Mouse (Mus musculus) intestine, embryonic 14.5 days (tissue): ENCODE measurements around the gene Nrd1. TPM values are rescaled to one million over a fixed set of nuclear protein-coding genes. Genes with fewer than 3 reads are reported as not detected.

Experiments
- ATAC-seq: fragments of 200-750 bp; cut with Nextera tagmentation; replicated peaks from 2 replicates; pipeline ENCODE4 v1.8.0; 2017; ENCODE audit warnings: low read depth, moderate number of reproducible peaks, moderate TSS enrichment, moderate library complexity; ENCODE audit not compliant: low FRiP score, low TSS enrichment
- DNase-seq: peaks from one replicate; pipeline ENCODE4 v3.0.0-alpha.2; 2018; ENCODE audit warnings: low spot score
- H3K27ac ChIP-seq: fragments of 300-500 bp; sonication (generic); 2 replicates; pipeline ENCODE4 v1.5.1; 2014; ENCODE audit warnings: low read depth, mild to moderate bottlenecking, control low read depth
- H3K27me3 ChIP-seq: fragments of 300-500 bp; sonication (generic); replicated peaks from 2 replicates; pipeline ENCODE4 v1.6.1; 2014; ENCODE audit warnings: low read length, control low read depth; ENCODE audit not compliant: control insufficient read depth, insufficient read depth
- H3K36me3 ChIP-seq: fragments of 300-500 bp; sonication (generic); 2 replicates; pipeline ENCODE4 v1.6.1; 2014; ENCODE audit warnings: low read length, control low read depth; ENCODE audit not compliant: control insufficient read depth, insufficient read depth
- H3K4me1 ChIP-seq: fragments of 300-500 bp; sonication (generic); replicated peaks from 2 replicates; pipeline ENCODE4 v1.6.1; 2014; ENCODE audit warnings: low read length, control low read depth, mixed read lengths; ENCODE audit not compliant: control insufficient read depth, insufficient read depth
- H3K4me2 ChIP-seq: fragments of 300-500 bp; sonication (generic); 2 replicates; pipeline ENCODE4 v1.6.1; 2014; ENCODE audit warnings: low read length
- H3K4me3 ChIP-seq: fragments of 300-500 bp; sonication (generic); 2 replicates; pipeline ENCODE4 v1.5.1; 2014; ENCODE audit warnings: low read depth, low read length, control low read depth, mixed read lengths
- H3K9ac ChIP-seq: fragments of 300-500 bp; sonication (generic); 2 replicates; pipeline ENCODE4 v1.6.1; 2014; ENCODE audit warnings: mild to moderate bottlenecking, low read length
- H3K9me3 ChIP-seq: fragments of 300-500 bp; sonication (generic); 2 replicates; pipeline ENCODE4 v1.6.1; 2016; ENCODE audit warnings: low read length, control low read depth; ENCODE audit not compliant: control insufficient read depth
- WGBS: fragments of 180-500 bp; shearing (Covaris S2); extraction: QIAGEN DNeasy Blood & Tissue Kit; methylation state at CpG from one replicate; pipeline ENCODE4 v1.1.7; 2014; 5-methylcytosine and 5-hydroxymethylcytosine counted together
- microRNA counts: library from miRNA; unstranded; fragments of <30 nt; microRNA quantifications from one replicate; lab custom pipeline; 2016
- microRNA-seq: library from miRNA; unstranded; fragments of <30 nt; microRNA quantifications from one replicate; pipeline ENCODE4, GENCODE M21; 2016
- polyA plus RNA-seq: library from polyadenylated mRNA; unstranded; fragments of >200 nt; fragmentation: Nextera tagmentation; extraction: Ambion mirVana; gene quantifications from 2 replicates; pipeline ENCODE4 v1.2.1, GENCODE M21; 2014

The Nrd1 gene
- polyA plus RNA-seq, 1 experiment from 2014 or later, result 45.8 TPM

DNA sequence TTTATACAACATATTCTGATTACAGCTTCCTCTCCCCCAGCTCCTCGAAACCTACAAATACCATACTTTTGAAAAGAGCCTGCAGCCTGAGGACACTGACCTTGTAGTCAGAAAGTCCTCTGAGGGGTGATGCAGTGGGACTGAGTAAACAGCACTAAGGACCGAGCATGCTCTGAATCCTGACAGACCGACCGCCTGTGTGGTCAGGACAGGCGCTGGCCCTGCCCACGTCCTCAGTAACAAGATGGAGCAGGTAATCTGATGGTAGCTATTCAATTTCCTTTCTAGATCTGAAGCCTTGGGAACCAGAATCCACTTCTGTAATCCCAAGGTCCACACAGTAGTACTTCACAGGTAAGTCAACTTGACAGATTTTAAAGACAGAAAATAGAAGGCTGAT lies 108.6 kb downstream of the Nrd1 start:
- 87% methylated on average over 6 of the region's 6 CpGs for WGBS
- ATAC-seq, result no peak
- no peaks in the 10 kb centered on the region for H3K9me3 ChIP-seq
- no peak overlapping the region for H3K4me3 ChIP-seq
- no peak overlapping the region for H3K27ac ChIP-seq
- no peaks in the 10 kb centered on the region for H3K36me3 ChIP-seq
- no peak overlapping the region for H3K9ac ChIP-seq
- no peak overlapping the region for H3K4me2 ChIP-seq
- no peaks in the 10 kb centered on the region for H3K27me3 ChIP-seq
- no peaks in the 10 kb centered on the region for H3K4me1 ChIP-seq
- DNase-seq, result no peak

DNA sequence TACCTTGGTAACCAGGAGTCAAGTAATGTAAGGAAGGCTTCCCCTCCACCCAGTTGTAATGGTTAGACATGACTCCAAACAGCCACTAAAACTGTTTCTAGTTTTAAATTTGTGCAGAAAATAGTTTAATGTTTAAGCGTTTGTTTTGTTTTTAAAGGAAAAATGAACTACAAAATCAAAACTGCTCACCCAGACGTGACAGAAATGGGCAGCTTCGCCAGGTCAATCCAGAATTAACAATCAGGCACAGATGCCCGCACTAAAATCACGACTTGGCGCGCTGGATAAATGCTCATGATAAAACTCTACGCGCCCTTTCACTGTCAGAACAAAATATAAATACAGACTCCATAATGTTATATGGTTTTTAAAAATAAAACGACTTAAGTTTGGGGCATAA lies 109.2 kb downstream of the Nrd1 start:
- WGBS, result 89% methylated on average over 10 of the region's 10 CpGs

DNA sequence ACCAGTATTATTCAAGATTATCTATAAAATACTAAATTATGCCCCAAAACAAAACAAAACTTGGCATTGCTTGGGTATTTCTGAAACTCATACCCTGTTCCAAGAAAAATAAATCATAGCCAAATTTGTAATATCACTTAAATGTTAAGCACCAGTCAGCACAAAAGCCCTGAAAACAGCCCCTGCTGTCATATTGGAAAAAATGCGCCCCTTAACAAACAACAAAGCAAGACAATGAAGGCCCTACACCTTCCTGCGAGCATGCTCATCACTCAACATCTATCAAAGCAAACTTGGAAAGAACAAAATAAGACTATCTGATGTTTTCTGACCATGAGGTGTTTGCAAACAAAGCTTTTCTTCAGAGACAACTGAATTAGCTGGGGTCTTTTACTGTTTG lies 110.5 kb downstream of the Nrd1 start:
- Histone ChIP-seq H3K4me3 (no peak overlapping the region), H3K9ac (no peak overlapping the region), H3K27ac (no peak overlapping the region), H3K9me3 (no peaks in the 10 kb centered on the region), H3K27me3 (no peaks in the 10 kb centered on the region), H3K36me3 (no peaks in the 10 kb centered on the region), H3K4me1 (no peaks in the 10 kb centered on the region), H3K4me2 (no peak overlapping the region)
- no peak for ATAC-seq
- DNase-seq, result no peak
- WGBS, result 86% methylated on average over 2 of the region's 2 CpGs

More for the DNA sequence above, 109.2 kb downstream of the Nrd1 start:
- Histone ChIP-seq H3K4me2 (no peak overlapping the region), H3K9ac (no peak overlapping the region), H3K4me3 (no peak overlapping the region), H3K9me3 (no peaks in the 10 kb centered on the region), H3K27ac (no peak overlapping the region), H3K4me1 (no peaks in the 10 kb centered on the region), H3K27me3 (no peaks in the 10 kb centered on the region), H3K36me3 (no peaks in the 10 kb centered on the region)
- ATAC-seq (no peak), DNase-seq (no peak)

MicroRNAs within 50 kb of the gene (microRNA counts, 519-probe panel; counts per million panel counts)
- microRNA mmu-miR-761 (lab: Ali Mortazavi, UCI), result 2,265 counts per million, percentile 20 among the panel's probes with 10 or more counts

Small RNA genes lying within 50 kb of the gene (microRNA-seq; reads per million reads assigned to microRNA genes)
- gene Mir761, result not detected

Other genes with a start within 250 kb of the Nrd1 start
- 4.5 and 4.9 TPM in 2 replicates for gene Zfyve9, start 219.9 kb upstream of the Nrd1 start, polyA plus RNA-seq
- gene Btf3l4, start 167.0 kb upstream of the Nrd1 start, polyA plus RNA-seq, result 169 and 171 TPM in 2 replicates
- gene Txndc12, start 166.1 kb upstream of the Nrd1 start, polyA plus RNA-seq, result 108 and 117 TPM in 2 replicates
- 58.5 and 60.5 TPM in 2 replicates for gene Kti12, start 152.9 kb upstream of the Nrd1 start, polyA plus RNA-seq
- gene A730015C16Rik, start 152.0 kb upstream of the Nrd1 start, polyA plus RNA-seq, result 1.4 and 1.6 TPM in 2 replicates
- gene Rab3b, start 121.6 kb upstream of the Nrd1 start, polyA plus RNA-seq, result 14.5 and 16.9 TPM in 2 replicates
- gene Osbpl9, start 201.6 kb downstream of the Nrd1 start, polyA plus RNA-seq, result 53.6 and 62.1 TPM in 2 replicates
- 0.11 TPM in 1 of 2 replicates, not detected in the other for gene Calr4, start 233.8 kb downstream of the Nrd1 start, polyA plus RNA-seq